Mouse (Mus musculus) cortical plate, adult 2 months (tissue): Measurements from ENCODE around the gene Cd300ld3.

ENCODE experiments used
- CTCF ChIP-seq: fragments of 200-500 bp; IDR thresholded peaks from 2 replicates; pipeline ENCODE4 v1.5.1; 2011; ENCODE audit warnings: mild to moderate bottlenecking, control low read depth, low read length; ENCODE audit not compliant: insufficient read depth; ENCODE audit errors: extremely low read depth
- POLR2A ChIP-seq: fragments of 200-500 bp; IDR thresholded peaks from 2 replicates; pipeline ENCODE4 v1.6.1; 2011; ENCODE audit warnings: mild to moderate bottlenecking, low read length, control low read depth; ENCODE audit not compliant: insufficient read depth; ENCODE audit errors: extremely low read depth

DNA sequence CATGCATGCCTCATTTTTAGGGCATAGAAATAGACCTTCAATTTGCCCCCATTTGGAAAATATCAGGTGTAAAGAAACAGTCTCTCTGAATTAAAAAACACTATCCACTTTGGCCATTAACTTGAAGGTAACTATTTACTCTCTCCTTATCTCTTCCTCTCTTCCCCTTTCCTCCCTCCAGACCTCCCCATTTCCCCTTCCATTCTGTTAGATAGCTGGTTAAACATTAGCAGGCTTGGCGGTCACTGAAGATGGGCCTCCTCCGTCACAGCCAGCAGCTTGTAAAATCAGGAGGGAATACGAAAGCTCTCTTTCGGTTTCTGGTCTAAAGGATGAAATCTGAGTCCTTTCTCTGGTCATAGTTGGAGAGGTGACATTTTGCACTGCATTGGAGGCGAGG is 27.6 kb upstream of the Cd300ld3 start:
- TF ChIP-seq CTCF (no peak), POLR2A (no peak)
